Mouse (Mus musculus): ENCODE data around the gene Racgap1.

GRCm38 (mm10) chr15:99651984-99652872, 772 bp upstream of the Racgap1 start:
- no peak for TF ChIP-seq CTCF (conservative IDR thresholded peaks at IDR 0.05; ENCODE audit: insufficient read depth, insufficient read length, low read depth, low read length)
- TF ChIP-seq POLR2A (IDR thresholded peaks at IDR 0.05; ENCODE audit: low read depth, low read length) = no peak
